Mouse (Mus musculus) CH12.LX (cell line): ENCODE data around the gene Tmem185b. TPM values are rescaled to one million over a fixed set of nuclear protein-coding genes. Genes with fewer than 3 reads are reported as not detected.

Experiments
- DNase-seq: peaks from one replicate; pipeline ENCODE4 v3.0.0-alpha.2; 2013; ENCODE audit errors: extremely low read depth
- H3K27ac ChIP-seq: 2 replicates; pipeline ENCODE4 v1.5.1; 2012; ENCODE audit warnings: low read depth, mild to moderate bottlenecking, control low read depth, moderate library complexity; ENCODE audit not compliant: insufficient read depth
- H3K27me3 ChIP-seq: replicated peaks from 2 replicates; pipeline ENCODE3; 2012; ENCODE audit warnings: inconsistent platforms
- H3K36me3 ChIP-seq, 2 experiments: replicated peaks in 1 of 2; 2 replicates each; pipeline versions ENCODE3 to v1.6.1; 2012; ENCODE audit warnings: inconsistent platforms in 1 of 2, low read length in 1 of 2, mild to moderate bottlenecking in 1 of 2, mixed read lengths in 1 of 2, moderate library complexity in 1 of 2; ENCODE audit not compliant: control insufficient read depth in 1 of 2, insufficient read depth in 1 of 2
- H3K4me1 ChIP-seq, 2 experiments: 2 replicates each; pipeline ENCODE4 v1.6.1; 2012; ENCODE audit warnings: inconsistent platforms in 1 of 2, moderate library complexity in 1 of 2; ENCODE audit not compliant: insufficient read depth in 2 of 2, control insufficient read depth in 1 of 2
- H3K4me2 ChIP-seq: 2 replicates; pipeline ENCODE4 v1.6.1; 2012; ENCODE audit warnings: low read depth, mild to moderate bottlenecking, control low read depth; ENCODE audit not compliant: poor library complexity, insufficient read depth, severe bottlenecking
- H3K4me3 ChIP-seq, 3 experiments: fragments of 150-350 bp in 1 of 3; sonication (generic) in 1 of 3; replicated peaks in 1 of 3; 2 replicates each; pipeline versions ENCODE3 to v1.5.1; 2011 to 2012; ENCODE audit warnings: low read depth in 2 of 3, low read length in 2 of 3, mild to moderate bottlenecking in 2 of 3, moderate library complexity in 2 of 3, control low read depth in 1 of 3, improper control_type of control experiment in 1 of 3, inconsistent platforms in 1 of 3, mixed read lengths in 1 of 3; ENCODE audit not compliant: poor library complexity in 1 of 3
- H3K79me2 ChIP-seq: replicated peaks from 2 replicates; pipeline ENCODE4 v1.6.1; 2012; ENCODE audit warnings: mild to moderate bottlenecking, moderate library complexity; ENCODE audit not compliant: control insufficient read depth, poor library complexity, insufficient read depth, severe bottlenecking; ENCODE audit errors: extremely low read depth
- H3K9ac ChIP-seq: 2 replicates; pipeline ENCODE4 v1.6.1; 2012; ENCODE audit warnings: low read depth, mild to moderate bottlenecking, control low read depth, moderate library complexity; ENCODE audit not compliant: insufficient read depth
- H3K9me3 ChIP-seq: replicated peaks from 2 replicates; pipeline ENCODE3; 2012; ENCODE audit warnings: low read length, inconsistent platforms, mixed read lengths
- BHLHE40 ChIP-seq: IDR thresholded peaks from 2 replicates; pipeline ENCODE4 v1.6.1; 2011; ENCODE audit warnings: mild to moderate bottlenecking, low read depth, low read length, improper control_type of control experiment
- CHD2 ChIP-seq: IDR thresholded peaks from 2 replicates; pipeline ENCODE4 v1.6.1; 2011; ENCODE audit warnings: low read length, improper control_type of control experiment
- CTCF ChIP-seq, 2 experiments: IDR thresholded peaks in 1 of 2; conservative IDR thresholded peaks in 1 of 2; 2 replicates each; pipeline ENCODE4 v1.5.1; 2011 to 2012; ENCODE audit warnings: low read depth in 2 of 2, low read length in 2 of 2, improper control_type of control experiment in 1 of 2, inconsistent platforms in 1 of 2, mild to moderate bottlenecking in 1 of 2, moderate library complexity in 1 of 2
- E2F4 ChIP-seq: IDR thresholded peaks from 2 replicates; pipeline ENCODE4 v1.6.1; 2011; ENCODE audit warnings: low read depth, low read length, improper control_type of control experiment; ENCODE audit not compliant: insufficient replicate concordance
- ELF1 ChIP-seq: IDR thresholded peaks from 2 replicates; pipeline ENCODE4 v1.6.1; 2014; ENCODE audit warnings: low read depth, mild to moderate bottlenecking, inconsistent platforms, low read length, improper control_type of control experiment
- GABPA ChIP-seq: IDR thresholded peaks from 2 replicates; pipeline ENCODE4 v1.6.1; 2012; ENCODE audit warnings: low read depth, low read length, improper control_type of control experiment, inconsistent platforms; ENCODE audit not compliant: insufficient replicate concordance
- HCFC1 ChIP-seq: IDR thresholded peaks from 2 replicates; pipeline ENCODE4 v1.6.1; 2012; ENCODE audit warnings: low read depth, mild to moderate bottlenecking, inconsistent platforms, low read length, improper control_type of control experiment
- IRF4 ChIP-seq: IDR thresholded peaks from 2 replicates; pipeline ENCODE4 v1.6.1; 2014; ENCODE audit warnings: low read depth, mild to moderate bottlenecking, inconsistent platforms, low read length, improper control_type of control experiment
- JUN ChIP-seq: IDR thresholded peaks from 2 replicates; pipeline ENCODE4 v1.6.1; 2011; ENCODE audit warnings: low read depth, mild to moderate bottlenecking, low read length, improper control_type of control experiment, moderate library complexity; ENCODE audit not compliant: insufficient read depth
- JUND ChIP-seq: conservative IDR thresholded peaks from 2 replicates; pipeline ENCODE4 v1.6.1; 2011; ENCODE audit warnings: low read depth, low read length, improper control_type of control experiment
- MAFK ChIP-seq: IDR thresholded peaks from 2 replicates; pipeline ENCODE4 v1.6.1; 2011; ENCODE audit warnings: low read length, improper control_type of control experiment; ENCODE audit not compliant: insufficient replicate concordance
- MAZ ChIP-seq: IDR thresholded peaks from 2 replicates; pipeline ENCODE4 v1.6.1; 2012; ENCODE audit warnings: low read depth, mild to moderate bottlenecking, inconsistent platforms, low read length, improper control_type of control experiment, moderate library complexity
- MXI1 ChIP-seq: IDR thresholded peaks from 2 replicates; pipeline ENCODE4 v1.6.1; 2011; ENCODE audit warnings: mild to moderate bottlenecking, low read depth, low read length, improper control_type of control experiment
- NELFE ChIP-seq: IDR thresholded peaks from 2 replicates; pipeline ENCODE4 v1.6.1; 2011; ENCODE audit warnings: low read depth, low read length, improper control_type of control experiment
- NRF1 ChIP-seq: IDR thresholded peaks from 2 replicates; pipeline ENCODE4 v1.6.1; 2014; ENCODE audit warnings: low read depth, mild to moderate bottlenecking, inconsistent platforms, low read length, improper control_type of control experiment, moderate library complexity
- POLR2A ChIP-seq: IDR thresholded peaks from 2 replicates; pipeline ENCODE4 v1.6.1; 2011; ENCODE audit warnings: low read depth, mild to moderate bottlenecking, improper control_type of control experiment, low read length
- POLR2AphosphoS2 ChIP-seq: IDR thresholded peaks from 2 replicates; pipeline ENCODE4 v1.6.1; 2011; ENCODE audit warnings: low read depth, low read length, improper control_type of control experiment
- RAD21 ChIP-seq: IDR thresholded peaks from 2 replicates; pipeline ENCODE4 v1.6.1; 2011; ENCODE audit warnings: low read depth, mild to moderate bottlenecking, low read length, improper control_type of control experiment, moderate library complexity
- RCOR1 ChIP-seq: conservative IDR thresholded peaks from 2 replicates; pipeline ENCODE4 v1.6.1; 2012; ENCODE audit warnings: low read depth, mild to moderate bottlenecking, inconsistent platforms, low read length, improper control_type of control experiment
- SMC3 ChIP-seq: IDR thresholded peaks from 2 replicates; pipeline ENCODE4 v1.6.1; 2011; ENCODE audit warnings: low read depth, low read length, improper control_type of control experiment
- TBP ChIP-seq: conservative IDR thresholded peaks from 2 replicates; pipeline ENCODE4 v1.6.1; 2011; ENCODE audit warnings: low read depth, low read length, improper control_type of control experiment
- TCF12 ChIP-seq: IDR thresholded peaks from 2 replicates; pipeline ENCODE4 v1.6.1; 2014; ENCODE audit warnings: low read depth, mild to moderate bottlenecking, inconsistent platforms, low read length, improper control_type of control experiment
- UBTF ChIP-seq: IDR thresholded peaks from 2 replicates; pipeline ENCODE4 v1.6.1; 2012; ENCODE audit warnings: low read depth, mild to moderate bottlenecking, inconsistent platforms, low read length, improper control_type of control experiment, moderate library complexity
- USF1 ChIP-seq: IDR thresholded peaks from 2 replicates; pipeline ENCODE4 v1.6.1; 2014; ENCODE audit warnings: low read depth, mild to moderate bottlenecking, inconsistent platforms, low read length, improper control_type of control experiment
- USF2 ChIP-seq: conservative IDR thresholded peaks from 2 replicates; pipeline ENCODE4 v1.6.1; 2011; ENCODE audit warnings: low read depth, low read length, improper control_type of control experiment
- ZC3H11A ChIP-seq: IDR thresholded peaks from 2 replicates; pipeline ENCODE4 v1.6.1; 2012; ENCODE audit warnings: low read depth, mild to moderate bottlenecking, inconsistent platforms, low read length, improper control_type of control experiment
- ZMIZ1 ChIP-seq: IDR thresholded peaks from 2 replicates; pipeline ENCODE4 v1.6.1; 2012; ENCODE audit warnings: low read depth, mild to moderate bottlenecking, inconsistent platforms, low read length, improper control_type of control experiment
- dilution Hi-C: fragments of 300-500 bp; cut with MboI; formaldehyde crosslinking; loops from 2 replicates; pipeline ENCODE4 v1.14.3; 2020; ENCODE audit warnings: low sequenced_read_pairs; ENCODE audit not compliant: extremely low pct_unique_long_range_greater_than_20kb, extremely low pct_ligation_motif_present
- in situ Hi-C: fragments of 300-500 bp; cut with MboI; formaldehyde crosslinking; loops from 3 replicates; pipeline ENCODE4 v1.14.3; 2019; ENCODE audit warnings: low sequenced_read_pairs, low pct_ligation_motif_present, low pct_unique_long_range_greater_than_20kb, mixed read lengths
- polyA plus RNA-seq: library from polyadenylated mRNA; unstranded; fragments of >175 nt; gene quantifications from 2 replicates; pipeline ENCODE4 v1.2.1, GENCODE M21; 2012; ENCODE audit warnings: low read depth; ENCODE audit not compliant: insufficient read length
- total RNA-seq, 2 experiments: library from RNA; depleted of rRNA; stranded (reverse); fragments of 300-350 nt in 1 of 2; fragments of >200 nt in 1 of 2; gene quantifications; 2 replicates each; pipeline ENCODE4 v1.2.3; 2012 to 2014

Gene Tmem185b
- total and polyA plus RNA-seq, 3 experiments, result 11.7 to 14.9 (median 13.4) TPM

- Histone ChIP-seq H3K27me3 (no peaks in the 10 kb centered on the region), H3K36me3 (peaks cover 0 to 2% of the 10 kb centered on the region in 2 experiments), H3K27ac (no peak overlapping the region), H3K9ac (no peak overlapping the region), H3K79me2 (no peaks in the 10 kb centered on the region), H3K4me3 (no peak overlapping the region), H3K4me1 (no peaks in the 10 kb centered on the region), H3K9me3 (no peaks in the 10 kb centered on the region), H3K4me2 (no peak overlapping the region)
- in situ Hi-C loops, result no loop called here
- no peak for DNase-seq
- dilution Hi-C loops, result no loop called here
- TF ChIP-seq SMC3 (no peak), POLR2AphosphoS2 (no peak), POLR2A (no peak), MAZ (no peak), UBTF (no peak), CHD2 (no peak), E2F4 (no peak), ZMIZ1 (no peak)
- TF ChIP-seq, all 38 proteins: peak for 0
These were observed 20.5 kb downstream of the Tmem185b start for GRCm38 (mm10) chr1:119546490-119546889.

- Histone ChIP-seq H3K9me3 (no peaks in the 10 kb centered on the region), H3K4me1 (no peaks in the 10 kb centered on the region), H3K79me2 (no peaks in the 10 kb centered on the region), H3K9ac (no peak overlapping the region), H3K36me3 (peaks cover 0 to 2% of the 10 kb centered on the region in 2 experiments), H3K4me2 (no peak overlapping the region), H3K27me3 (no peaks in the 10 kb centered on the region), H3K27ac (no peak overlapping the region), H3K4me3 (no peak overlapping the region)
- dilution Hi-C loops, result no loop called here
- in situ Hi-C loops, result no loop called here
- DNase-seq, result peak; percentile 76
- TF ChIP-seq JUN, result no peak
- no peak for TF ChIP-seq NRF1
- TF ChIP-seq GABPA, result no peak
- TF ChIP-seq MAFK, result no peak
- no peak for TF ChIP-seq ELF1
- TF ChIP-seq POLR2AphosphoS2, result no peak
- TF ChIP-seq RCOR1, result no peak
- no peak for TF ChIP-seq TBP
- no peak for TF ChIP-seq USF1
- TF ChIP-seq USF2, result no peak
- TF ChIP-seq MXI1, result no peak
- TF ChIP-seq RAD21, result peak; percentile 87
- TF ChIP-seq TCF12, result no peak
- no peak for TF ChIP-seq ZC3H11A
- no peak for TF ChIP-seq BHLHE40
- TF ChIP-seq SMC3, result peak; percentile 80
- no peak for TF ChIP-seq NELFE
- no peak for TF ChIP-seq IRF4
- TF ChIP-seq HCFC1, result no peak
- TF ChIP-seq JUND, result no peak
- peak; percentile 70 to 91 for TF ChIP-seq CTCF (conservative IDR thresholded peaks at IDR 0.05 in 1 of 2, IDR thresholded peaks at IDR 0.05 in 1 of 2; ENCODE audit: low read depth in 2 of 2, low read length in 2 of 2)
- no peak for TF ChIP-seq MAZ
- no peak for TF ChIP-seq ZMIZ1
These were observed 22.8 kb downstream of the Tmem185b start for GRCm38 (mm10) chr1:119548668-119549326.
